Mouse (Mus musculus): ENCODE results near the gene Gm10100.
A peak's percentile ranks its signal among the peaks of the same experiment; 100 is the strongest.
"Not testable (repeated sequence)": the region's sequence is repeated elsewhere in the genome, so short reads cannot be mapped to it uniquely, and the experiment has no call there.

Gm10100 gene

DNA sequence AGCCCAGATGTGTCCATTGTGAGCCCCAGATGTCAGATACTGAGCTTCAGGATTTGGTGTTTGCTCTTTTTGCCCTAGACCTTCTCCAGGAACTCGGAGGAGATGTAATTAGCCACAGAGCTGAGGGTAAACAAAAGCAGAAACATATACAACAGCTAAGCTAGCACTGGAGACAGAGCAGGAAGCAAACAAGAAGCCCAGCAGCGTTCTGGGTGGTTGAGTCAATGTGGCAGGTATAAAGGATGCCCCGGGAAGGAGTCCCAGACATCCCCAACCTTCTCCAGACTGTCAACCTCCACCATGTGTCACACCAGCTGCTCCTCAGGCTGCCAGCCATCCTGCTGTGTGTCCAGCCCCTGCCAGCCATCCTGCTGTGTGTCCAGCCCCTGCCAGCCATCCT lies at the start of gene Gm10100:
Gm10100 (plus strand) TSS at position 301 of the 400 bp plus-strand sequence.
- no peak for DNase-seq (ENCODE audit: low read depth, low spot score)

DNA sequence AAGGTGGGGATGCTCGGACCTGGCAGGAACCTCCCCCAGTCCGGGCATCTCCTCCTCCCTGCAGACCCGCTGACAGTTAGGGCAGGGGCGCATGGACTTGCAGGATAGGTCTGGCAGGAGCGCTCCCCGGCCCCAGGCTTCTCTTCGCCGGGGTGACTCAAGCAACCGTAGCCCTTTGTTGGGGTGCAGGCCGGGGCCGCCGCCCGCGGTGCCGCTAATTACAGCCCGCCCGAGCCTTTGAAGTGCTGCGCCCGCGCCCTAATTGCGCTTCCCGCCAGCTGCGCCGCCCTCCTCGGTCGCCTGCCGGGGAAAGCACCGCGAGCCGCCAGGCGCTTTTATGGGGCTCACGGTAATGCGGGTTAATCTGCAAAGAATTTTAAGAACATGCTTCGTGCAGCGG lies 48.7 kb upstream of the Gm10100 start:
- peak; percentile 39 for DNase-seq (ENCODE audit: low read depth, low spot score)

DNA sequence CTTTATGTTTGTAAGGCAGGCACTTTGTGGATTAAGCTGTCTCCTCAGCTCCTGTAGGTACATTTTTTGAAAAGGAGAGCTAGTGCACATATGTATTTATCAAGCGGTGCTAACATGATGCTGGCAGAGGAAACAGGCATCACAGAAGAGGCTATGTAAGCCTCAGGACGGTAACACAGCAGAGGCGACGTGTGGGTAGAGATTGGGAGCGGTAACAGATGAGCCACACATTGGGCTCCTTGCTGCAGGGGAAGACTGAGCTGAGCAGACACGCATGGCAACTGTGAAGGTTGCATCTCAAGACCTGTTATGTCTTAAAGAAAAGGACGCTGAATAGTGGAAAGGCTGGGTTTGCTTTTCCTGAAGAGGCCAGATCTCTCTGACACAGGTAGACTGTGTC lies 43.3 kb upstream of the Gm10100 start:
- DNase-seq (ENCODE audit: low read depth, low spot score): no peak

DNA sequence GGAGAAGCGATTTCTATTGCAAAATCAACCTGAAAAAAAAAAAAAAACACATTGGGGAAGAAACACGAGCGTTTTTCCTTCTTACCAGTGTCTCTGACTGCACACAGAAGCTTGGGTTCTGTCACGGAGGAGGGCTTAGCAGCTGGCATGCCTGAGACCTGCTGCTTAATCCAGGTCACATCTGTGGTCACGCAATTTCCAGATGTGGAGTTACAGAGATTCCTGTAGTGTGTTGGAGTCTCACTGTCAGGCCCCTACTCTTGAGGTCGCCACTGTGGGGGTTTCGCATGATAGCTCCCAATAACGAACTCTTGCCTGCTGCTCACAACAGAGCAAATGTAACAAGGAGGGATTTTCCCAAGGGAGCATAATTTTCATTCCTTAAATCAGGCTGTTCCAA lies 42.1 kb upstream of the Gm10100 start:
- no peak for DNase-seq (ENCODE audit: low read depth, low spot score)

DNA sequence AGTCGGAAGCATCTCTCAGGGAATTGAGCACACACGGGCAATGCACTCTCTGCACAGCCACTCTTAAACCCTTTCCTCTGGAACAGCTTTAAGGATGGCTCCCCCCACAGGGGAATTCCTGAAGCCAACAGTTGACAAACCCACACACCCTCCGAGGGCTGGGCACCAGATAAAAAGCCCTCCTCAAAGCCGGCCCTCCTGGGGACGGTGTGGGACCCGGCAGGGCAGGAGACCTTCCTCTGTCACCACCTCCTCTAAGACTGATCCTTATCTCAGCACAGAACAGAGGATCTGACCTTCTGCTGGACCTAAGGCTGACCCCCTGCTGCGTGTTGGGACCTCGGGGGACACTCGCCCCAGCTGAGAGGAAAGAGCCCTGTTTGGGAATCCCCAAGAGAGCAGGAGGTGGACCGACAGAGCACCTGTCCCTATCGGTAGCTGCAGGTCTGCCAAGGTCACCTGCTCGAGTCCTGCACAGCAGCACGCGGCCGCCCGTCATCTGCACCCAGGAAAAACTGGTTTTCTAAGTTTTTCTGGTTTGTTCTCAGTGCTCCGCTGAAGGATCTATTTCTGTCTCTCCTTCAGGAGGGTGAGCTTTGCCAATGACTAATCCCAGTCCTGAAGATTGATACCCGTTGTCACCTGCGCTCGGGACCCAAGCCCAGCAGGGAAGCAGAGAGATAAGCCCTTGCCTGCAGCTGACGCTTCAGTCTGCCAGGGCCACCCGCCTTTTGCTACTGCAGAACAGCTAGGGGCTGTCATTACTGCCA lies 40.2 kb upstream of the Gm10100 start, which contains the start of gene Tspear:
Tspear (plus strand) TSS at position 675 of the 770 bp plus-strand sequence.
- DNase-seq (ENCODE audit: low read depth, low spot score): no peak

DNA sequence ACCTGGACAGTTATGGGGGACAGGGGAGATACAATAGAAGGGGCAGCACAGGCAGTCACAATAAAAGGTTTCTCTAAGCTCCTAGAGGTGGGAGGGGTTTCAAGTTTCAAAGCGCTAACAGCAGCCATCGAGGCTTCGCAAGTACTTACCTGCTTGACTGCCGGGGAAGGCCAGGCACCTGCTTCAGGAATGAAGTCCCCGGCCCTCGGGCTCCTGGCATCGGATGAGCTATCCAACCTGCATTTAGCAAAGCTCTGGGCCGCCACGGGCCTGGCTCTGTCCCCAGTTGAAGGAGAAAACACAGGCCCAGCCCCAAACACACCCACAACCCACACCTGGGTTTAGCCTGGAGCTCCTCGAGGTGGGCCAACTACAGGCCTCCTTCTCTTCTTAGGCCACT lies 39.3 kb upstream of the Gm10100 start:
- no peak for DNase-seq (ENCODE audit: low read depth, low spot score)

DNA sequence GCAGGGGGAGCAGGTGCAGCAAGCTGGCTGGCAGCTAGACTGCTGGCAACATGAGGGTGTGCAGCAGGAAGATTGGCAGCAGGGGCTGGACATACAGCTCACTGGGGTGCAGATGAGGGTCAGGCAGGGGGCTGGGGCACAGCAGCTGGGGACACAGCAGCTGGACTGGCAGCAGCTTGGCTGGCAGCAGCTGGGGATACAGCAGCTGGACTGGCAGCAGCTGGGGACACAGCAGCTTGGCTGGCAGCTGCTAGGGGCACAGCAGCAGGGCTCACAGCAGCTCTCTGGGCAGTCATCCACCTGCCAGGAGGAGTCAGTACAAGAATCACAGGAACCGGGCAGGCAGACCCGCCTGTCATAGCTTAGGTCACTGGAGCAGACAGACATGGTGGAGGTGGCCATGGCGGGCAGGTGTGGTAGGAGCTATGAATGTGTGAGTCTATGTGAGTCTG lies 35.9 kb upstream of the Gm10100 start, which contains the start of gene Gm19402:
Gm19402 (minus strand) TSS at position 402 of the 452 bp plus-strand sequence.
- not testable (repeated sequence) for DNase-seq (ENCODE audit: low read depth, low spot score)

DNA sequence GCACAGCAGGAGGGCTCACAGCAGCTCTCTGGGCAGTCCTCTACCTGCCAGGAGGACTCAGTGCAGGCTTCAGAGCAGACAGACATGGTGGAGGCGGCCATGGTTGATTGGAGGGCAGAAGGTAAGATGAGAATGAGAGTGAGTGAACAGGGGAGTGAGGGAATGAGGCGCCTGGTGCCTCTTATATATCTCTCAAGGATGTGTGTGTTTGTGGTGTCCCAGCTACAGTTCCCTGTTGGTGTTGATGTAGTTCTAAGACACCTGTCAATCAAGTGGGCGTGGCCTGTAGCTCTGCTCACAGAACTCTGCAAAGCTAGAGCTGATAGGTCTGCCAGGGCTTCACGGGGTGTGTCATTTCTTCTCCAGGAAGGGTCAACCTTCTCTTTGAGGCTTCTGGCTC lies 29.2 kb upstream of the Gm10100 start, which contains the start of gene Gm9508:
Gm9508 (minus strand) TSS at position 101 of the 400 bp plus-strand sequence.
- DNase-seq (ENCODE audit: low read depth, low spot score): no peak

DNA sequence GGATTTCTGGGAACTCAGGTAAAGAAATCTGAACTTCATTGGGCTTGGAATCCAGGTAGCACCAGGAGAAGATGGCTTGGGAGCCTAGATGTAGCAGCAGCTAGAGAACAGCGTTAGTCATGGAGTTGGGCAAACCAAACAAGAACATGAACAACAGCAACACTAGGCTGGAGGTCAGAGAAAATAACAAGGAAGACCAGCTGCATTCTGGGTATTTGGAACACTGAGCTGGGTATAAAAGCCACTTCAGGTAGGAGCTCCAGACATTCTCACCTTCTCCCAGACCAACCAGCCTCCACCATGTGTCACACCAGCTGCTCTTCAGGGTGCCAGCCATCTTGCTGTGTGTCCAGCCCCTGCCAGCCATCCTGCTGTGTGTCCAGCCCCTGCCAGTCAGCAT lies 20.0 kb upstream of the Gm10100 start, which contains the start of gene Gm10272:
Gm10272 (plus strand) TSS at position 301 of the 400 bp plus-strand sequence.
- no peak for DNase-seq (ENCODE audit: low read depth, low spot score)

DNA sequence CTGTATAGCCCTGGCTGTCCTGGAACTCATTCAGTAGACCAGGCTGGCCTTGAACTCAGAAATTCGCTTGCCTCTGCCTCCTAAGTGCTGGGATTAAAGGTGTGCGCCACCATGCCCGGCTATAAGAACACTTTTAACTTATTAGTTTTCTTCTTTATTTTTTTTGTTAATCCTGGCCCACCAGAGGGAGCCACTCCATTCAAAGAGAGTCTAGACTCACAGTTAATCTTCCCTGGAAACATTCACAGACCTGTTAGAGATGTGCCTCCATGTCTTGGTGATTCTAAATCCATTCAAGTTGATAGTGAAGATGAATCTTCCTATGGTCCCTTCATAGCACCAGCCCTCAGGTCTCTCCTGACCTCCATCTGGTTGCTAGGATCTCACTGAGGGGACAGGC lies 16.5 kb upstream of the Gm10100 start:
- no peak for DNase-seq (ENCODE audit: low read depth, low spot score)

DNA sequence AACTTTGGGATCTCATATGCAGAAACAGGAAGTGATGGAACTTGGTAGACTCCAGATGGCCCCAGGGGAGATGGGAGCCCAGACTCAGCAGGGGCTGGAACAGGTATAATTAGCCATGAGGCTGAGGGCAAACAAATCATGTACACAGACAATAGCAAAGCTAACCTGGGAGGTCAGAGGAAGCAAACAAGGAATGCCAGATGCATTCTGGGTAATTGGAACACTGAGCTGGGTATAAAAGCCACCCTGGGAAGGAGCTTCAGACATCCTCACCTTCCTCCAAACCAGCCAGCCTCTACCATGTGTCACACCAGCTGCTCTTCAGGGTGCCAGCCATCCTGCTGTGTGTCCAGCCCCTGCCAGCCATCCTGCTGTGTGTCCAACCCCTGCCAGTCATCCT lies 15.1 kb upstream of the Gm10100 start, which contains the start of gene Gm10024:
Gm10024 (plus strand) TSS at position 301 of the 400 bp plus-strand sequence.
- DNase-seq (ENCODE audit: low read depth, low spot score): not testable (repeated sequence)

DNA sequence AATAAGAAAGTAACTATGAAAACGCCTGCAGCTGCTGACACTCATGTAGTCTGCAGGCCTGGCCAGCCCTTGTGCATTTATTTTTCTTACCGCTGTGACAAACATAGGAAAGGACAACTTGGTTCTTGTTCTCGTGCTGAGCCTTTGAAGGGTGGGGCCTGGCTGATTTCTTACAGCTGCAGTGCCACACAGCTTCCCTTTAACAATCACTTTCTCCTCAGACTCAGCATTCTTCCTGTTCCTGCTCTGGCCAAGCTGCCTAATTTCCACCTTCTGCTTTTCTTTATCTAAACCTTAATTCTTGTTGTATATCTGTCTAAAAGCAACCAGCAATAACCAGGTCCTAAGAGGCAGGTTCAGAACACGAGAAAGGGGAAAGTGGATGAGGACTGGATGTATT lies 12.6 kb upstream of the Gm10100 start:
- DNase-seq (ENCODE audit: low read depth, low spot score): no peak

DNA sequence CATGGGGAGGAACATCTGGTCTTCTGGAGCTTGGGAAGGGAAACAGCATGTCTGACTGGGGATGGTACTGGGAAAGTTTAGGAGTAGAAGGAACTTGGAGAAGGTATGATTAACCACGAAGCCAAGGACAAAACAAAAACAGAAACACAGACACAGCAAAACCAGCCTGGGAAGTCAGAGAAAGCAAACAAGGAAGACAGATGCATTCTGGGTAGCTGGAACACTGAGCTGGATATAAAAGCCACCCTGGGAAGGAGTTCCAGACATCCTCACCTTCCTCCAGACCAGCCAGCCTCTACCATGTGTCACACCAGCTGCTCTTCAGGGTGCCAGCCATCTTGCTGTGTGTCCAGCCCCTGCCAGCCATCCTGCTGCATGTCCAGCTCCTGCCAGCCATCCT lies 10.8 kb upstream of the Gm10100 start, which contains the start of gene Gm10142:
Gm10142 (plus strand) TSS at position 301 of the 400 bp plus-strand sequence.
- DNase-seq (ENCODE audit: low read depth, low spot score): no peak

DNA sequence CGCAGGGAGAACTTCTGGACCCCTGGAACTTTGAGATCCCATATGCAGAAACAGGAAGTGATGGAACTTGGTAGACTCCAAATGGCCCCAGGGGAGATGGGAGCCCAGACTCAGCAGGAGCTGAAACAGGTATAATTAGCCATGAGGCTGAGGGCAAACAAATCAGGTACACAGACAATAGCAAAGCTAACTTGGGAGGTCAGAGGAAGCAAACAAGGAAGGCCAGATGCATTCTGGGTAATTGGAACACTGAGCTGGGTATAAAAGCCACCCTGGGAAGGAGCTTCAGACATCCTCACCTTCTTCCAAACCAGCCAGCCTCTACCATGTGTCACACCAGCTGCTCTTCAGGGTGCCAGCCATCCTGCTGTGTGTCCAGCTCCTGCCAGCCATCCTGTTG lies 6.0 kb upstream of the Gm10100 start, which contains the start of gene Krtap12-1:
Krtap12-1 (plus strand) TSS at position 301 of the 400 bp plus-strand sequence.
- DNase-seq (ENCODE audit: low read depth, low spot score): not testable (repeated sequence)

DNA sequence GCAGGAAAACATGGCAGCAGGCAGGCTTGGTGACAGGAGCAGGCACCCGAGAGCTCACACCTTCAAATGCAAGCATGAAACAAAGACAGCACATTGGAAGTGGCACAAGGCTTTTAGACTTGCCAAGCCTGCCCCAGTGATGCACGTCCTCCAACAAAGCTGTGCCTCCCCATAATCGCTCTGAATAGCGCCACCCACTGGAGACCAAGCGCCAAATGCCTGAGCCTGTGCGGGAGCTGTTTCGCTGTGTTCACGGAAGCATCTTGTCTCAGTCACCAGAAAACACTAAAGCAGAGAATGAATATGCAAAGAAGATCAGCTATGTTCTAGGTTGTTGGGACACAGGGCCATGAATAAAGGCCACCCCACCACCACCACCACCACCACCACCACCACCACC lies 1.4 kb upstream of the Gm10100 start:
- DNase-seq (ENCODE audit: low read depth, low spot score): peak; percentile 3

DNA sequence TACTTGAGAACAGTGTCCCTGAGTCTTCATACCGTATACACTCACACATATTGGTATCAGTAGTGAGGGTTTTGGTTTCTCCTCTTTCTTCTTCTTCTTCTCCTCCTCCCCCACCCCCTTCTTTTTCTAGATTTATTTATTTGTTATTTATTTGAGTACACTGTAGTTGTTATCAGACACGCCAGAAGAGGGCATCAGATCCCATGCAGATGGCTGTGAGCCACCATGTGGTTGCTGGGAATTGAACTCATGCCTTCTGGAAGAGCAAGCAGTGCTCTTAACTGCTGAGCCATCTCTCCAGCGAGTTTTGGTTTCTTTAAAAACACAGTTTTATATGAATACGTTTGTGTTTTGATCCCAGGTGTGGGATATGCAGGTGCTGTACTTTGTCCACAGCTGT lies 2.0 kb downstream of the Gm10100 start:
- DNase-seq (ENCODE audit: low read depth, low spot score): no peak

DNA sequence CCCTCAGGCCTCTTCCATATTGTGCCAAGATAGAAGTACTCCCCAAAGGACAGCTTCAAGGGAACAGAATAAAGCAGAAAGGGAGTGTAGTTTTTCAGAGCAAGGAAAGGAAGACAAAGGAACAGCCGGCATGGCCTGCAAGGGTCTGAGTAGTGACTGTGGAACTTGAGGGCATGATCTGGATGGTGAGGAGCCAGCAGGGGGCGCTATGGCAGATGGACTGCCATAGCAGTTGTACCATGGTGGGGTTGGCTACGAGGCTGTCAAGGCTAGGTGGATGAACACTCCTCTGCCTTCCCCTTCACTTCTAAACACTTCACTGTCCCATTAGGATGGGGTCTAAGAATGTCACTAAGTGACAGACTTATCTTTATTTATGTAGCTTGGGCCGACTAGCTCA lies 3.0 kb downstream of the Gm10100 start:
- DNase-seq (ENCODE audit: low read depth, low spot score): peak; percentile 35

DNA sequence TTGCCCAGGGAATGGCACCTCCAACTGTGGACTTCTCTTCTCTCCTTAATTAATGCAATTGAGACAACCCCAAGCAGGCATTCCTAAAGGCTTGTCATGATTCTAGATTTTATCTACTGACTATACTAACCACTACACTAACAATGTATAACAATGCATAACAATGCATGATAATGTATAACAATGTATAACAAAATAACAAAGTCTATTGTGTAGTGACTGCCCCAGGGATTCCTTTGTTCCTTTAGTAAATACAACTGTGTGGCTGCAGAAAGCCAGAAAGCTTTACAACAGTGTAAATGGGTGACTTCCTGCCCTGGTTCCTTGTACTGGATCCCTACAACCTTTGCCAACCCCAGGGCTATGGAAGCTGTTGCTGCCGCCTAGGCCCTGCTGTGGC lies 9.6 kb downstream of the Gm10100 start:
- DNase-seq (ENCODE audit: low read depth, low spot score): no peak

DNA sequence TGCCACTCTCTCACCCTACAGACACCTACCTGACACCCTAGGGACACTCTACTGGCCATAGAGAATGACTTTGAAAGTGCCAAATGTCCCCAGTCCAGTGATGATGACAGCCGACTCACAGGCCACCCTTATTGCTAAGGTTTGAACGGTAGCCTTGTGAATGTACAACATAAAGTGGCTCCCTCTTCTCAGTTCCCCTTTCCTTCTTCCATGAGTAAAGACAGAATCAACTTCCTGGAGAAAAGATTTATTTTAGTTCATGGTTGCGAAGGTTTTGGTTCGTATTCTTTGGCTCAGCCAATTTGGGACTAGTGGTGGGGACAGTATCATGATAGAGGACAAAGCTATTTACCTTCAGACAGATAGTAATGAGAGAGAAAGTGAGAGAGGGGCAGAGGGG lies 12.6 kb downstream of the Gm10100 start:
- no peak for DNase-seq (ENCODE audit: low read depth, low spot score)

DNA sequence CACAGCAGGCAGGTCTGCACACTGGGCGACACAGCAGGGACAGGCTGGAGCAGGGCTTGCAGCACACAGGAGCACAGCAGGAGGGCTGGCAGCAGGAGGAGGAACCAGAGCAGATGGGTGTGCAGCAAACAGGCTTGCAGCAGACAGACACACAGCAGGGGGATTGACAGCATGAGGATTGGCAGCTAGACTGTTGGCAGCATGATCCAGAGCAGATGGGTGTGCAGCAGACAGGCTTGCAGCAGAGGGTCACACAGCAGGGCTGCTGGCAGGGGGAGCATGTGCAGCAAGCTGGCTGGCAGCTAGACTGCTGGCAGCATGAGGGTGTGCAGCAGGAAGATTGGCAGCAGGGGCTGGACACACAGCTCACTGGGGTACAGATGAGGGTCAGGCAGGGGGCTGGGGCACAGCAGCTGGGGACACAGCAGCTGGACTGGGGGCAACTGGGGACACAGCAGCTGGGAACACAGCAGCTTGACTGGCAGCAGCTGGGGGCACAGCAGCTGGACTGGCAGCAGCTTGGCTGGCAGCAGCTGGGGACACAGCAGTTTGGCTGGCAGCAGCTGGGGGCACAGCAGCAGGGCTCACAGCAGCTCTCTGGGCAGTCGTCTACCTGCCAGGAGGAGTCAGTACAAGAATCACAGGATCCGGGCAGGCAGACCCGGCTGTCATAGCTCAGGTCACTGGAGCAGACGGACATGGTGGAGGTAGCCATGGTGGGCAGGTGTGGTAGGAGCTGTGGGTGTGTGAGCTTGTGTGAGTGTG lies 15.8 kb downstream of the Gm10100 start, which contains the start of gene Gm18596:
Gm18596 (minus strand) TSS at position 715 of the 765 bp plus-strand sequence.
- DNase-seq (ENCODE audit: low read depth, low spot score): not testable (repeated sequence)

DNA sequence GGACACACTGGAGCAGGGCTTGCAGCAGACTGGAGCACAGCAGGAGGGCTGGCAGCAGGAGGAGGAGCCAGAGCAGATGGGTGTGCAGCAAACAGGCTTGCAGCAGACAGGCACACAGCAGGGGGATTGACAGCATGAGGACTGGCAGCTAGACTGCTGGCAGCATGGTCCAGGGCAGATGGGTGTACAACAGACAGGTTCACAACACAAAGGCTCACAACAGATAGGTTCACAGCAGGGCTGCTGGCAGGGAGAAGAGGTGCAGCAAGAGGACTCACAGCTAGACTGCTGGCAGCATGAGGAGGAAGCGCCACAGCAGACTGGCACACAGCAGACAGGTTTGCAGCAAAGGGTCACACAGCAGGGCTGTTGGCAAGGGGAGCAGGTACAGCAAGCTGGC lies 24.4 kb downstream of the Gm10100 start:
- not testable (repeated sequence) for DNase-seq (ENCODE audit: low read depth, low spot score)

DNA sequence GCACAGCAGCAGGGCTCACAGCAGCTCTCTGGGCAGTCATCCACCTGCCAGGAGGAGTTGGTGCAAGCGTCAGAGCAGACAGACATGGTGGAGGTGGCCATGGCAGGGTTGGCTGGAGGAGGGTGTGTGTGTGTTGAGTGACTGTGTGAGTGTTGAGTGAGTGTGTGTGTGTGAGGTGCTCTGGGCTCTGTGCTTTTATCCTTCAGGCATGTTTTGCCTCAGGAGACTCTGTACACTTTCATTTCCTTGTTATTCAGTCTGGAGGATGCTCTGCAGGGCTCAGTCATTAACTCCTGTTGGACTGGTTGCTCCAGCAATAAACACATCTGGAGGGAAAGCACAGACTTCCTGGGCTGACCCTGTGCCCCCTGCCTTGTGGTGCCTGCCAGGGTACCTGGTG lies 25.0 kb downstream of the Gm10100 start, which contains the start of gene Gm9736:
Gm9736 (minus strand) TSS at position 101 of the 400 bp plus-strand sequence.
- DNase-seq (ENCODE audit: low read depth, low spot score): not testable (repeated sequence)
